Mouse (Mus musculus) stomach, embryonic 14.5 days (tissue): Measurements from ENCODE around the gene Ccdc88b. TPM values are rescaled to one million over a fixed set of nuclear protein-coding genes. Genes with fewer than 3 reads are reported as not detected.

ENCODE experiments used
- ATAC-seq: fragments of 200-750 bp; cut with Nextera tagmentation; 2 replicates; pipeline ENCODE4 v1.8.0; 2017; ENCODE audit warnings: low read depth, moderate TSS enrichment; ENCODE audit not compliant: insufficient number of reproducible peaks, insufficient read depth, low FRiP score
- H3K27ac ChIP-seq: fragments of 300-500 bp; sonication (generic); 2 replicates; pipeline ENCODE4 v1.5.1; 2014; ENCODE audit warnings: mild to moderate bottlenecking, low read length, moderate library complexity, mixed read lengths
- H3K27me3 ChIP-seq: fragments of 300-500 bp; sonication (generic); 2 replicates; pipeline ENCODE4 v1.6.1; 2014; ENCODE audit warnings: low read length, control low read depth, mixed read lengths; ENCODE audit not compliant: control insufficient read depth, insufficient read depth
- H3K36me3 ChIP-seq: fragments of 300-500 bp; sonication (generic); 2 replicates; pipeline ENCODE4 v1.6.1; 2014; ENCODE audit warnings: mild to moderate bottlenecking, control low read depth, low read length, moderate library complexity, mixed read lengths; ENCODE audit not compliant: control insufficient read depth, insufficient read depth
- H3K4me1 ChIP-seq: fragments of 300-500 bp; sonication (generic); 2 replicates; pipeline ENCODE4 v1.6.1; 2014; ENCODE audit warnings: low read length, control low read depth, mixed read lengths; ENCODE audit not compliant: control insufficient read depth, insufficient read depth
- H3K4me2 ChIP-seq: fragments of 300-500 bp; sonication (generic); replicated peaks from 2 replicates; pipeline ENCODE4 v1.6.1; 2014; ENCODE audit warnings: low read depth, low read length, control low read depth
- H3K4me3 ChIP-seq: fragments of 300-500 bp; sonication (generic); 2 replicates; pipeline ENCODE4 v1.5.1; 2014; ENCODE audit warnings: low read depth, low read length, control low read depth
- H3K9ac ChIP-seq: fragments of 300-500 bp; sonication (generic); replicated peaks from 2 replicates; pipeline ENCODE4 v1.6.1; 2014; ENCODE audit warnings: low read depth, mild to moderate bottlenecking, control low read depth, low read length, moderate library complexity, mixed read lengths
- H3K9me3 ChIP-seq: fragments of 300-500 bp; sonication (generic); 2 replicates; pipeline ENCODE4 v1.6.1; 2016; ENCODE audit warnings: low read depth, low read length, control low read depth; ENCODE audit not compliant: control insufficient read depth
- WGBS: fragments of 180-500 bp; shearing (Covaris S2); extraction: QIAGEN DNeasy Blood & Tissue Kit; methylation state at CpG from one replicate; pipeline ENCODE4 v1.1.7; 2014; 5-methylcytosine and 5-hydroxymethylcytosine counted together
- polyA plus RNA-seq: library from polyadenylated mRNA; unstranded; fragments of >200 nt; fragmentation: Nextera tagmentation; extraction: Ambion mirVana; gene quantifications from 2 replicates; pipeline ENCODE4 v1.2.1, GENCODE M21; 2014

Ccdc88b gene
- polyA plus RNA-seq, 1 experiment from 2014 or later, result 0.80 TPM

GRCm38 (mm10) chr19:6869355-6869754 is 11.3 kb upstream of the Ccdc88b start:
- peak overlapping the region; percentile 36 for H3K4me2 ChIP-seq
- no peak overlapping the region for H3K27ac ChIP-seq
- H3K36me3 ChIP-seq, result no peaks in the 10 kb centered on the region
- peaks cover 3% of the 10 kb centered on the region; the same call in 1 of the 2 replicates for H3K4me1 ChIP-seq
- no peak overlapping the region for H3K9ac ChIP-seq
- H3K4me3 ChIP-seq, result peak overlapping the region; percentile 16; the same call in 1 of the 2 replicates
- no peaks in the 10 kb centered on the region for H3K27me3 ChIP-seq
- peak; percentile 56; the same call in 1 of the 2 replicates for ATAC-seq
- WGBS, result 1% methylated on average over 5 of the region's 5 CpGs
- H3K9me3 ChIP-seq, result no peaks in the 10 kb centered on the region

GRCm38 (mm10) chr19:6861451-6861850 is 3.4 kb upstream of the Ccdc88b start:
- Histone ChIP-seq H3K4me1 (no peaks in the 10 kb centered on the region), H3K27me3 (no peaks in the 10 kb centered on the region), H3K4me2 (no peak overlapping the region), H3K9me3 (no peaks in the 10 kb centered on the region), H3K27ac (no peak overlapping the region), H3K9ac (no peak overlapping the region), H3K36me3 (no peaks in the 10 kb centered on the region), H3K4me3 (no peak overlapping the region)
- 85% methylated on average over 4 of the region's 4 CpGs for WGBS
- ATAC-seq, result no peak

- Histone ChIP-seq H3K9me3 (no peaks in the 10 kb centered on the region), H3K36me3 (no peaks in the 10 kb centered on the region), H3K27ac (no peak overlapping the region), H3K9ac (no peak overlapping the region), H3K4me2 (no peak overlapping the region), H3K4me1 (0 out of 2 replicates have a peak, but pooled peaks cover 4% of the 10 kb centered on the region), H3K4me3 (no peak overlapping the region), H3K27me3 (no peaks in the 10 kb centered on the region)
- 75% methylated on average over 6 of the region's 6 CpGs for WGBS
- no peak for ATAC-seq
Measured at GRCm38 (mm10) chr19:6860706-6861105, 2.7 kb upstream of the Ccdc88b start.

- 80% methylated on average over 3 of the region's 3 CpGs for WGBS
- H3K36me3 ChIP-seq, result no peaks in the 10 kb centered on the region
- H3K9me3 ChIP-seq, result no peaks in the 10 kb centered on the region
- H3K4me2 ChIP-seq, result no peak overlapping the region
- H3K27me3 ChIP-seq, result no peaks in the 10 kb centered on the region
- H3K4me3 ChIP-seq, result no peak overlapping the region
- H3K4me1 ChIP-seq, result 0 out of 2 replicates have a peak, but pooled peaks cover 9% of the 10 kb centered on the region
- H3K27ac ChIP-seq, result no peak overlapping the region
- ATAC-seq, result no peak
- H3K9ac ChIP-seq, result no peak overlapping the region
Measured at GRCm38 (mm10) chr19:6859971-6860370, 2.0 kb upstream of the Ccdc88b start.

GRCm38 (mm10) chr19:6859032-6859651 is 1.1 kb upstream of the Ccdc88b start:
- WGBS, result 79% methylated on average over 2 of the region's 2 CpGs
- ATAC-seq, result no peak
- 0 out of 2 replicates have a peak, but pooled peaks cover 9% of the 10 kb centered on the region for H3K4me1 ChIP-seq
- H3K27ac ChIP-seq, result no peak overlapping the region
- H3K27me3 ChIP-seq, result no peaks in the 10 kb centered on the region
- no peak overlapping the region for H3K4me2 ChIP-seq
- no peaks in the 10 kb centered on the region for H3K9me3 ChIP-seq
- H3K9ac ChIP-seq, result no peak overlapping the region
- no peak overlapping the region for H3K4me3 ChIP-seq
- H3K36me3 ChIP-seq, result no peaks in the 10 kb centered on the region

GRCm38 (mm10) chr19:6857391-6858005 is 513 bp downstream of the Ccdc88b start:
- no peak for ATAC-seq
- no peak overlapping the region for H3K27ac ChIP-seq
- no peaks in the 10 kb centered on the region for H3K27me3 ChIP-seq
- 74% methylated on average over 9 of the region's 9 CpGs for WGBS
- H3K4me1 ChIP-seq, result 0 out of 2 replicates have a peak, but pooled peaks cover 9% of the 10 kb centered on the region
- H3K36me3 ChIP-seq, result no peaks in the 10 kb centered on the region
- no peak overlapping the region for H3K4me2 ChIP-seq
- no peak overlapping the region for H3K9ac ChIP-seq
- no peaks in the 10 kb centered on the region for H3K9me3 ChIP-seq
- no peak overlapping the region for H3K4me3 ChIP-seq

- no peaks in the 10 kb centered on the region for H3K36me3 ChIP-seq
- H3K4me1 ChIP-seq, result 0 out of 2 replicates have a peak, but pooled peaks cover 9% of the 10 kb centered on the region
- H3K27me3 ChIP-seq, result no peaks in the 10 kb centered on the region
- no peak for ATAC-seq
- no peak overlapping the region for H3K9ac ChIP-seq
- no peaks in the 10 kb centered on the region for H3K9me3 ChIP-seq
- 34% methylated on average over 3 of the region's 3 CpGs for WGBS
- no peak overlapping the region for H3K4me2 ChIP-seq
- no peak overlapping the region for H3K4me3 ChIP-seq
- H3K27ac ChIP-seq, result no peak overlapping the region; the same call in 1 of the 2 replicates
Measured at GRCm38 (mm10) chr19:6857003-6857360, 1.0 kb downstream of the Ccdc88b start.

- Histone ChIP-seq H3K4me3 (no peak overlapping the region), H3K4me1 (0 out of 2 replicates have a peak, but pooled peaks cover 9% of the 10 kb centered on the region), H3K9me3 (no peaks in the 10 kb centered on the region), H3K4me2 (no peak overlapping the region), H3K27ac (no peak overlapping the region; the same call in 1 of the 2 replicates), H3K9ac (no peak overlapping the region), H3K36me3 (no peaks in the 10 kb centered on the region), H3K27me3 (no peaks in the 10 kb centered on the region)
- ATAC-seq, result no peak
- WGBS, result 32% methylated on average over 12 of the region's 12 CpGs
Measured at GRCm38 (mm10) chr19:6856281-6857002, 1.6 kb downstream of the Ccdc88b start.
